Mouse (Mus musculus): ENCODE results near the gene Kctd11. TPM values are rescaled to one million over a fixed set of nuclear protein-coding genes. Genes with fewer than 3 reads are reported as not detected.
A peak's percentile ranks its signal among the peaks of the same experiment; 100 is the strongest.

The Kctd11 gene
- polyA plus RNA-seq, 1 experiment, result 8.0 TPM

- peak; percentile 28 for DNase-seq
- TF ChIP-seq POLR2A (IDR thresholded peaks at IDR 0.05; ENCODE audit: control insufficient read depth, extremely low read depth, insufficient read depth, low read length, poor library complexity), result no peak
- TF ChIP-seq CTCF (IDR thresholded peaks at IDR 0.05; ENCODE audit: borderline replicate concordance, control insufficient read depth, extremely low read depth, insufficient read depth, low read length, poor library complexity), result no peak
- WGBS, result 10% methylated on average over 51 of the region's 52 CpGs
- H3K27ac ChIP-seq (ENCODE audit: control insufficient read depth, insufficient read depth, low read length), result no peak overlapping the region
- H3K27me3 ChIP-seq (ENCODE audit: control insufficient read depth, insufficient read depth, low read length), result no peaks in the 10 kb centered on the region
- peaks cover 28% of the 10 kb centered on the region for H3K4me1 ChIP-seq (replicated peaks; ENCODE audit: control insufficient read depth, insufficient read depth, low read length)
- H3K36me3 ChIP-seq (ENCODE audit: control insufficient read depth, insufficient read depth, low read length), result no peaks in the 10 kb centered on the region
- peak overlapping the region; percentile 53 for H3K4me3 ChIP-seq (ENCODE audit: control insufficient read depth, insufficient read depth, low read length)
Observed at GRCm38 (mm10) chr11:69836703-69837576, 44.3 kb downstream of the Kctd11 start.

GRCm38 (mm10) chr11:69835966-69836335 is 45.3 kb downstream of the Kctd11 start:
- 60% methylated on average over 4 of the region's 4 CpGs for WGBS
- Histone ChIP-seq H3K4me1 (replicated peaks; ENCODE audit: control insufficient read depth, insufficient read depth, low read length) (peaks cover 28% of the 10 kb centered on the region), H3K36me3 (ENCODE audit: control insufficient read depth, insufficient read depth, low read length) (no peaks in the 10 kb centered on the region), H3K27ac (ENCODE audit: control insufficient read depth, insufficient read depth, low read length) (no peak overlapping the region), H3K27me3 (ENCODE audit: control insufficient read depth, insufficient read depth, low read length) (no peaks in the 10 kb centered on the region), H3K4me3 (ENCODE audit: control insufficient read depth, insufficient read depth, low read length) (no peak overlapping the region)
- DNase-seq, result no peak
- no peak for TF ChIP-seq POLR2A (IDR thresholded peaks at IDR 0.05; ENCODE audit: control insufficient read depth, extremely low read depth, insufficient read depth, low read length, poor library complexity)
- no peak for TF ChIP-seq CTCF (IDR thresholded peaks at IDR 0.05; ENCODE audit: borderline replicate concordance, control insufficient read depth, extremely low read depth, insufficient read depth, low read length, poor library complexity)

- 88% methylated on average over 9 of the region's 9 CpGs for WGBS
- Histone ChIP-seq H3K27ac (ENCODE audit: control insufficient read depth, insufficient read depth, low read length) (no peak overlapping the region), H3K36me3 (ENCODE audit: control insufficient read depth, insufficient read depth, low read length) (no peaks in the 10 kb centered on the region), H3K4me1 (replicated peaks; ENCODE audit: control insufficient read depth, insufficient read depth, low read length) (peaks cover 28% of the 10 kb centered on the region), H3K27me3 (ENCODE audit: control insufficient read depth, insufficient read depth, low read length) (no peaks in the 10 kb centered on the region), H3K4me3 (ENCODE audit: control insufficient read depth, insufficient read depth, low read length) (no peak overlapping the region)
- no peak for TF ChIP-seq CTCF (IDR thresholded peaks at IDR 0.05; ENCODE audit: borderline replicate concordance, control insufficient read depth, extremely low read depth, insufficient read depth, low read length, poor library complexity)
- no peak for TF ChIP-seq POLR2A (IDR thresholded peaks at IDR 0.05; ENCODE audit: control insufficient read depth, extremely low read depth, insufficient read depth, low read length, poor library complexity)
- no peak for DNase-seq
Observed at GRCm38 (mm10) chr11:69835326-69835965, 45.8 kb downstream of the Kctd11 start.

GRCm38 (mm10) chr11:69834001-69834549 is 47.1 kb downstream of the Kctd11 start:
- H3K4me3 ChIP-seq (ENCODE audit: control insufficient read depth, insufficient read depth, low read length), result peak overlapping the region; percentile 40
- no peak overlapping the region for H3K27ac ChIP-seq (ENCODE audit: control insufficient read depth, insufficient read depth, low read length)
- DNase-seq, result peak; percentile 60
- WGBS, result 4% methylated on average over 46 of the region's 48 CpGs
- TF ChIP-seq POLR2A (IDR thresholded peaks at IDR 0.05; ENCODE audit: control insufficient read depth, extremely low read depth, insufficient read depth, low read length, poor library complexity), result 0 out of 2 replicates have a peak, but pooled peaks have one; percentile 23
- TF ChIP-seq CTCF (IDR thresholded peaks at IDR 0.05; ENCODE audit: borderline replicate concordance, control insufficient read depth, extremely low read depth, insufficient read depth, low read length, poor library complexity), result no peak
- H3K36me3 ChIP-seq (ENCODE audit: control insufficient read depth, insufficient read depth, low read length), result no peaks in the 10 kb centered on the region
- H3K27me3 ChIP-seq (ENCODE audit: control insufficient read depth, insufficient read depth, low read length), result no peaks in the 10 kb centered on the region
- peaks cover 26% of the 10 kb centered on the region for H3K4me1 ChIP-seq (replicated peaks; ENCODE audit: control insufficient read depth, insufficient read depth, low read length)

- Histone ChIP-seq H3K4me1 (replicated peaks; ENCODE audit: control insufficient read depth, insufficient read depth, low read length) (peaks cover 22% of the 10 kb centered on the region), H3K4me3 (ENCODE audit: control insufficient read depth, insufficient read depth, low read length) (peak overlapping the region; percentile 40), H3K36me3 (ENCODE audit: control insufficient read depth, insufficient read depth, low read length) (no peaks in the 10 kb centered on the region), H3K27me3 (ENCODE audit: control insufficient read depth, insufficient read depth, low read length) (no peaks in the 10 kb centered on the region), H3K27ac (ENCODE audit: control insufficient read depth, insufficient read depth, low read length) (no peak overlapping the region)
- 43% methylated on average over 8 of the region's 8 CpGs for WGBS
- no peak for DNase-seq
- TF ChIP-seq POLR2A (IDR thresholded peaks at IDR 0.05; ENCODE audit: control insufficient read depth, extremely low read depth, insufficient read depth, low read length, poor library complexity), result no peak
- no peak for TF ChIP-seq CTCF (IDR thresholded peaks at IDR 0.05; ENCODE audit: borderline replicate concordance, control insufficient read depth, extremely low read depth, insufficient read depth, low read length, poor library complexity)
Observed at GRCm38 (mm10) chr11:69833554-69833953, 47.7 kb downstream of the Kctd11 start.

- peaks cover 5% of the 10 kb centered on the region for H3K4me1 ChIP-seq (replicated peaks; ENCODE audit: control insufficient read depth, insufficient read depth, low read length)
- WGBS, result 95% methylated on average over 5 of the region's 5 CpGs
- H3K27ac ChIP-seq (ENCODE audit: control insufficient read depth, insufficient read depth, low read length), result no peak overlapping the region
- no peaks in the 10 kb centered on the region for H3K36me3 ChIP-seq (ENCODE audit: control insufficient read depth, insufficient read depth, low read length)
- no peak for DNase-seq
- no peaks in the 10 kb centered on the region for H3K27me3 ChIP-seq (ENCODE audit: control insufficient read depth, insufficient read depth, low read length)
- no peak overlapping the region for H3K4me3 ChIP-seq (ENCODE audit: control insufficient read depth, insufficient read depth, low read length)
- no peak for TF ChIP-seq CTCF (IDR thresholded peaks at IDR 0.05; ENCODE audit: borderline replicate concordance, control insufficient read depth, extremely low read depth, insufficient read depth, low read length, poor library complexity)
- no peak for TF ChIP-seq POLR2A (IDR thresholded peaks at IDR 0.05; ENCODE audit: control insufficient read depth, extremely low read depth, insufficient read depth, low read length, poor library complexity)
Observed at GRCm38 (mm10) chr11:69828832-69829231, 52.4 kb downstream of the Kctd11 start.

Other genes starting within 250 kb of the Kctd11 start
- gene Fxr2, start 248.4 kb downstream of the Kctd11 start, polyA plus RNA-seq (2012; rRNA removed), result 94.1 and 96.0 TPM in 2 replicates
- 0.24 and 0.52 TPM in 2 replicates for gene Sox15, start 226.1 kb downstream of the Kctd11 start, polyA plus RNA-seq (2012; rRNA removed)
- gene Mpdu1, start 218.8 kb downstream of the Kctd11 start, polyA plus RNA-seq (2012; rRNA removed), result 174 and 178 TPM in 2 replicates
- 101 and 117 TPM in 2 replicates for gene Cd68, start 215.3 kb downstream of the Kctd11 start, polyA plus RNA-seq (2012; rRNA removed)
- 669 and 722 TPM in 2 replicates for gene Eif4a1, start 209.0 kb downstream of the Kctd11 start, polyA plus RNA-seq (2012; rRNA removed)
- 83.3 and 89.1 TPM in 2 replicates for gene Senp3, start 199.3 kb downstream of the Kctd11 start, polyA plus RNA-seq (2012; rRNA removed)
- 2.2 and 3.0 TPM in 2 replicates for gene Tnfsf13, start 195.6 kb downstream of the Kctd11 start, polyA plus RNA-seq (2012; rRNA removed)
- 12.2 and 16.3 TPM in 2 replicates for gene Tnfsf12, start 185.6 kb downstream of the Kctd11 start, polyA plus RNA-seq (2012; rRNA removed)
- gene Tnfsfm13, start 185.3 kb downstream of the Kctd11 start, polyA plus RNA-seq (2012; rRNA removed), result 2.7 and 3.4 TPM in 2 replicates
- 113 and 125 TPM in 2 replicates for gene Polr2a, start 122.8 kb downstream of the Kctd11 start, polyA plus RNA-seq (2012; rRNA removed)
- gene Slc35g3, start 119.4 kb downstream of the Kctd11 start, polyA plus RNA-seq (2012; rRNA removed), result 0.08 and 0.29 TPM in 2 replicates
- 32.2 and 35.6 TPM in 2 replicates for gene Zbtb4, start 115.5 kb downstream of the Kctd11 start, polyA plus RNA-seq (2012; rRNA removed)
- gene Chrnb1, start 85.5 kb downstream of the Kctd11 start, polyA plus RNA-seq (2012; rRNA removed), result 12.9 and 15.7 TPM in 2 replicates
- gene Fgf11, start 79.5 kb downstream of the Kctd11 start, polyA plus RNA-seq (2012; rRNA removed), result 1.7 and 2.4 TPM in 2 replicates
- 4.7 and 5.1 TPM in 2 replicates for gene Tmem102, start 75.8 kb downstream of the Kctd11 start, polyA plus RNA-seq (2012; rRNA removed)
- 0.05 TPM in 1 of 2 replicates, not detected in the other for gene Gm39566, start 66.1 kb downstream of the Kctd11 start, polyA plus RNA-seq (2012; rRNA removed)
- gene Spem2, start 62.9 kb downstream of the Kctd11 start, polyA plus RNA-seq (2012; rRNA removed), result 0.22 TPM in 1 of 2 replicates, not detected in the other
- gene Spem1, start 59.2 kb downstream of the Kctd11 start, polyA plus RNA-seq (2012; rRNA removed), result 0.20 and 0.61 TPM in 2 replicates
- 14.4 and 15.3 TPM in 2 replicates for gene Nlgn2, start 43.6 kb downstream of the Kctd11 start, polyA plus RNA-seq (2012; rRNA removed)
- 160 and 224 TPM in 2 replicates for gene Tmem256, start 42.9 kb downstream of the Kctd11 start, polyA plus RNA-seq (2012; rRNA removed)
- 132 and 142 TPM in 2 replicates for gene Plscr3, start 35.0 kb downstream of the Kctd11 start, polyA plus RNA-seq (2012; rRNA removed)
- 2.6 and 3.1 TPM in 2 replicates for gene Tnk1, start 22.7 kb downstream of the Kctd11 start, polyA plus RNA-seq (2012; rRNA removed)
- not detected in 2 replicates for gene Tmem95, start 3.4 kb downstream of the Kctd11 start, polyA plus RNA-seq (2012; rRNA removed)
- 405 and 462 TPM in 2 replicates for gene Acap1, start 14.1 kb upstream of the Kctd11 start, polyA plus RNA-seq (2012; rRNA removed)
- 7.1 and 10.2 TPM in 2 replicates for gene 2810408A11Rik, start 19.6 kb upstream of the Kctd11 start, polyA plus RNA-seq (2012; rRNA removed)
- 85.3 and 90.7 TPM in 2 replicates for gene Neurl4, start 19.7 kb upstream of the Kctd11 start, polyA plus RNA-seq (2012; rRNA removed)
- gene Gps2, start 32.5 kb upstream of the Kctd11 start, polyA plus RNA-seq (2012; rRNA removed), result 236 and 272 TPM in 2 replicates
- gene Eif5a, start 40.6 kb upstream of the Kctd11 start, polyA plus RNA-seq (2012; rRNA removed), result 618 and 719 TPM in 2 replicates
- gene Ybx2, start 54.4 kb upstream of the Kctd11 start, polyA plus RNA-seq (2012; rRNA removed), result 20.0 and 49.6 TPM in 2 replicates
- 36.3 and 58.9 TPM in 2 replicates for gene Slc2a4, start 66.8 kb upstream of the Kctd11 start, polyA plus RNA-seq (2012; rRNA removed)
- gene Cldn7, start 83.4 kb upstream of the Kctd11 start, polyA plus RNA-seq (2012; rRNA removed), result 6.0 and 6.5 TPM in 2 replicates
- 133 and 148 TPM in 2 replicates for gene Ctdnep1, start 99.8 kb upstream of the Kctd11 start, polyA plus RNA-seq (2012; rRNA removed)
- gene Elp5, start 101.1 kb upstream of the Kctd11 start, polyA plus RNA-seq (2012; rRNA removed), result 69.4 and 75.3 TPM in 2 replicates
- 270 and 395 TPM in 2 replicates for gene Gabarap, start 109.7 kb upstream of the Kctd11 start, polyA plus RNA-seq (2012; rRNA removed)
- gene Phf23, start 114.4 kb upstream of the Kctd11 start, polyA plus RNA-seq (2012; rRNA removed), result 36.5 and 43.4 TPM in 2 replicates
- gene Dvl2, start 119.2 kb upstream of the Kctd11 start, polyA plus RNA-seq (2012; rRNA removed), result 52.4 and 55.7 TPM in 2 replicates
- gene Acadvl, start 134.0 kb upstream of the Kctd11 start, polyA plus RNA-seq (2012; rRNA removed), result 88.5 and 110 TPM in 2 replicates
- gene Dlg4, start 135.5 kb upstream of the Kctd11 start, polyA plus RNA-seq (2012; rRNA removed), result 71.7 and 72.1 TPM in 2 replicates
- gene Asgr1, start 172.7 kb upstream of the Kctd11 start, polyA plus RNA-seq (2012; rRNA removed), result 1.3 TPM in 1 of 2 replicates, not detected in the other
- 0.65 and 1.2 TPM in 2 replicates for gene Asgr2, start 211.2 kb upstream of the Kctd11 start, polyA plus RNA-seq (2012; rRNA removed)
- gene Mgl2, start 248.9 kb upstream of the Kctd11 start, polyA plus RNA-seq (2012; rRNA removed), result 6.4 and 6.8 TPM in 2 replicates

All from thymus, adult 2 months (tissue).